Mouse (Mus musculus) forebrain, postnatal 0 days (tissue): ENCODE results near the gene Ddn. TPM values are rescaled to one million over a fixed set of nuclear protein-coding genes. Genes with fewer than 3 reads are reported as not detected.

Experiments
- ATAC-seq: fragments of 200-750 bp; cut with Nextera tagmentation; 2 replicates; pipeline ENCODE4 v1.8.0; 2017; ENCODE audit warnings: mild to moderate bottlenecking, moderate library complexity
- DNase-seq: peaks from one replicate; pipeline ENCODE4 v3.0.0-alpha.2; 2015
- H3K27ac ChIP-seq: fragments of 300-500 bp; sonication (generic); 2 replicates; pipeline ENCODE4 v1.5.1; 2014; ENCODE audit warnings: low read depth, mild to moderate bottlenecking, antibody characterized with exemption, low read length, moderate library complexity, mixed read lengths
- H3K27me3 ChIP-seq: fragments of 300-500 bp; sonication (generic); 2 replicates; pipeline ENCODE4 v1.6.1; 2014; ENCODE audit warnings: mild to moderate bottlenecking, low read length, mixed read lengths; ENCODE audit not compliant: insufficient read depth
- H3K36me3 ChIP-seq: fragments of 300-500 bp; sonication (generic); 2 replicates; pipeline ENCODE4 v1.6.1; 2014; ENCODE audit warnings: mild to moderate bottlenecking, moderate library complexity; ENCODE audit not compliant: insufficient read depth
- H3K4me1 ChIP-seq: fragments of 300-500 bp; sonication (generic); 2 replicates; pipeline ENCODE4 v1.6.1; 2014; ENCODE audit warnings: antibody characterized with exemption; ENCODE audit not compliant: insufficient read depth
- H3K4me2 ChIP-seq: fragments of 300-500 bp; sonication (generic); 2 replicates; pipeline ENCODE4 v1.6.1; 2014; ENCODE audit warnings: low read depth, mild to moderate bottlenecking, moderate library complexity
- H3K4me3 ChIP-seq: fragments of 300-500 bp; sonication (generic); 2 replicates; pipeline ENCODE4 v1.5.1; 2014; ENCODE audit warnings: low read depth, low read length, mixed read lengths
- H3K9ac ChIP-seq: fragments of 300-500 bp; sonication (generic); 2 replicates; pipeline ENCODE4 v1.6.1; 2014; ENCODE audit warnings: mild to moderate bottlenecking
- H3K9me3 ChIP-seq: fragments of 300-500 bp; sonication (generic); 2 replicates; pipeline ENCODE4 v1.6.1; 2016; ENCODE audit warnings: low read length
- CTCF ChIP-seq: sonication (generic); IDR thresholded peaks from 2 replicates; pipeline ENCODE4 v1.5.1; 2016; ENCODE audit warnings: antibody characterized with exemption, control low read depth, low read depth
- WGBS: fragments of 180-500 bp; shearing (Covaris S2); extraction: QIAGEN DNeasy Blood & Tissue Kit; methylation state at CpG from one replicate; pipeline ENCODE4 v1.1.7; 2014; 5-methylcytosine and 5-hydroxymethylcytosine counted together
- polyA plus RNA-seq: library from polyadenylated mRNA; unstranded; fragments of >200 nt; fragmentation: Nextera tagmentation; extraction: Ambion mirVana; gene quantifications from 2 replicates; pipeline ENCODE4 v1.2.1, GENCODE M21; 2015
- total RNA-seq: library from RNA; depleted of rRNA; stranded (reverse); fragments of >200 nt; gene quantifications from 2 replicates; pipeline ENCODE4 v1.2.3, GENCODE M21; 2014

The Ddn gene
- total and polyA plus RNA-seq, 2 experiments from 2014 or later: 2.2 to 36.3 TPM

- Histone ChIP-seq H3K4me1 (no peaks in the 10 kb centered on the region), H3K27me3 (peaks cover 71% of the 10 kb centered on the region), H3K4me3 (no peak overlapping the region), H3K4me2 (no peak overlapping the region), H3K36me3 (no peaks in the 10 kb centered on the region), H3K9me3 (no peaks in the 10 kb centered on the region), H3K27ac (no peak overlapping the region), H3K9ac (no peak overlapping the region)
- WGBS: 6% methylated on average over 8 of the region's 8 CpGs
- DNase-seq: no peak
- TF ChIP-seq CTCF: no peak
- no peak for ATAC-seq
These were observed 29.2 kb downstream of the Ddn start for GRCm38 (mm10) chr15:98780075-98780474.

- H3K4me2 ChIP-seq: no peak overlapping the region
- H3K27me3 ChIP-seq: peaks cover 84% of the 10 kb centered on the region
- H3K9me3 ChIP-seq: no peaks in the 10 kb centered on the region
- DNase-seq (no peak), ATAC-seq (no peak)
- H3K27ac ChIP-seq: no peak overlapping the region
- H3K4me3 ChIP-seq: no peak overlapping the region
- 4% methylated on average over 10 of the region's 11 CpGs for WGBS
- no peaks in the 10 kb centered on the region for H3K36me3 ChIP-seq
- H3K9ac ChIP-seq: no peak overlapping the region
- TF ChIP-seq CTCF: no peak
- H3K4me1 ChIP-seq: no peaks in the 10 kb centered on the region
These were observed 30.5 kb downstream of the Ddn start for GRCm38 (mm10) chr15:98778806-98779205.

- Histone ChIP-seq H3K27ac (no peak overlapping the region), H3K4me1 (no peaks in the 10 kb centered on the region), H3K27me3 (peaks cover 89% of the 10 kb centered on the region), H3K4me3 (peak overlapping the region; percentile 20), H3K36me3 (no peaks in the 10 kb centered on the region), H3K4me2 (peak overlapping the region; percentile 44), H3K9me3 (no peaks in the 10 kb centered on the region), H3K9ac (no peak overlapping the region)
- ATAC-seq (no peak), DNase-seq (no peak)
- TF ChIP-seq CTCF: no peak
- 2% methylated on average over 25 of the region's 25 CpGs for WGBS
These were observed 31.0 kb downstream of the Ddn start for GRCm38 (mm10) chr15:98778191-98778770.

- H3K9ac ChIP-seq: no peak within 1 kb of the TSS
- H3K4me1 ChIP-seq: no peaks in the 10 kb centered on the region
- ATAC-seq (no peak), DNase-seq (no peak)
- TF ChIP-seq CTCF: no peak
- H3K4me3 ChIP-seq: peak within 1 kb of the TSS; percentile 20
- H3K4me2 ChIP-seq: peak within 1 kb of the TSS; percentile 44
- H3K27me3 ChIP-seq: peaks cover 94% of the 10 kb centered on the region
- H3K36me3 ChIP-seq: no peaks in the 10 kb centered on the region
- no peaks in the 10 kb centered on the region for H3K9me3 ChIP-seq
- no peak within 1 kb of the TSS for H3K27ac ChIP-seq
- under 1% methylated on average over 33 of the region's 33 CpGs for WGBS
These were observed 31.5 kb downstream of the Ddn start, which contains the start of gene Wnt10b for GRCm38 (mm10) chr15:98777762-98778161. Gene Wnt10b (minus strand): TSS chr15:98778150.

- ATAC-seq: no peak
- 3% methylated on average over 19 of the region's 19 CpGs for WGBS
- no peak for TF ChIP-seq CTCF
- no peak for DNase-seq
- Histone ChIP-seq H3K36me3 (no peaks in the 10 kb centered on the region), H3K4me2 (no peak overlapping the region), H3K27me3 (peaks cover 99% of the 10 kb centered on the region), H3K27ac (no peak overlapping the region), H3K4me1 (no peaks in the 10 kb centered on the region), H3K9me3 (no peaks in the 10 kb centered on the region), H3K4me3 (peak overlapping the region; percentile 9; the same call in 1 of the 2 replicates), H3K9ac (no peak overlapping the region)
These were observed 32.2 kb downstream of the Ddn start for GRCm38 (mm10) chr15:98777005-98777616.

GRCm38 (mm10) chr15:98776280-98777004 is 32.8 kb downstream of the Ddn start:
- no peak for DNase-seq
- Histone ChIP-seq H3K9ac (no peak overlapping the region), H3K9me3 (no peaks in the 10 kb centered on the region), H3K4me3 (peak overlapping the region; percentile 9), H3K4me2 (peak overlapping the region; percentile 19; the same call in 1 of the 2 replicates), H3K27ac (no peak overlapping the region), H3K27me3 (peaks cover 96% of the 10 kb centered on the region), H3K4me1 (no peaks in the 10 kb centered on the region), H3K36me3 (no peaks in the 10 kb centered on the region)
- peak; percentile 25; the same call in 1 of the 2 replicates for TF ChIP-seq CTCF
- peak; percentile 47; the same call in 1 of the 2 replicates for ATAC-seq
- WGBS: 2% methylated on average over 62 of the region's 62 CpGs

- no peak overlapping the region for H3K9ac ChIP-seq
- ATAC-seq (no peak), DNase-seq (no peak)
- H3K4me3 ChIP-seq: no peak overlapping the region
- H3K27me3 ChIP-seq: peaks cover 95% of the 10 kb centered on the region
- H3K9me3 ChIP-seq: no peaks in the 10 kb centered on the region
- no peak for TF ChIP-seq CTCF
- 2% methylated on average over 5 of the region's 5 CpGs for WGBS
- H3K36me3 ChIP-seq: no peaks in the 10 kb centered on the region
- no peak overlapping the region for H3K4me2 ChIP-seq
- H3K4me1 ChIP-seq: no peaks in the 10 kb centered on the region
- no peak overlapping the region for H3K27ac ChIP-seq
These were observed 33.8 kb downstream of the Ddn start for GRCm38 (mm10) chr15:98775533-98775932.
